Mouse (Mus musculus): Measurements from ENCODE around the gene Phykpl. TPM values are rescaled to one million over a fixed set of nuclear protein-coding genes. Genes with fewer than 3 reads are reported as not detected.
"Not testable (repeated sequence)": the region's sequence is repeated elsewhere in the genome, so short reads cannot be mapped to it uniquely, and the experiment has no call there.

Phykpl gene
- total RNA-seq, 2 experiments from 2014 or later: 15.5 to 17.2 TPM

DNA sequence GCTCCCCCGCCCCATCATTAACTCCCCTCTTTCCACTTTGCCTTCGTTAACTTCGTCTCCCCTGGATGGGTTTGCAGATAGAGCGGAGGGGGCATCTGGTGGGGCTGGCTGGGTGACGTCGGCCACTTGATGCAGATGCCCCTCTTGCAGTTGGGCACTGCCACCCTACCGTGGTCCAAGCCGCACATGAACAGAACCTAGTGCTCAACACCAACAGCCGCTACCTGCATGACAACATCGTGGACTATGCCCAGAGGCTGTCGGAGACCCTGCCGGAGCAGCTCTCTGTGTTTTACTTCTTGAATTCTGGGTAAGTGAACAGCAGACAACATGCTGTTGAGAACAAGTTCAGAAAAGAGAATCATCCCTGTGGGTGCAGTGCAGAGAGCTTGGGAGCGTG is 1.9 kb downstream of the Phykpl start:
- no peak for DNase-seq

DNA sequence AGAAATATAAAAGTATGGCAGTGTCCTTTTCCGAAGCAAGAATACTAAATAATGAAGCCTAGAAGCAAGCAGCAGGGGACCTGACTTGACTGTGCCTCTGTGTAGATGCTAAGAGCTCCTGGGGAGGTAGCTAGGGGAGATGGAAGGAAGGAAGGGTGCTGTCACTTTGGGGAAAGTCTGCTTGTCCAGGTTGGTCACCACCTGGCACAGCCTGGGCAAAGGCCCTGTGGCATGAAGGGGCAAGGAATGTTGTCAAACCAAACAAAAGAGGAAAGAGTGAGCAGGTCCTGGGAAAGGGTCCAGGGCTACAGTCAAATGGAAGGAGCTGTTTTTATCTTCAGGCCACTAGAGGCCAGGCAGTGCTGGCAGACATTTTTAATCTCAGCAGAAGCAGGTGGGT is 2.5 kb downstream of the Phykpl start:
- DNase-seq: no peak

DNA sequence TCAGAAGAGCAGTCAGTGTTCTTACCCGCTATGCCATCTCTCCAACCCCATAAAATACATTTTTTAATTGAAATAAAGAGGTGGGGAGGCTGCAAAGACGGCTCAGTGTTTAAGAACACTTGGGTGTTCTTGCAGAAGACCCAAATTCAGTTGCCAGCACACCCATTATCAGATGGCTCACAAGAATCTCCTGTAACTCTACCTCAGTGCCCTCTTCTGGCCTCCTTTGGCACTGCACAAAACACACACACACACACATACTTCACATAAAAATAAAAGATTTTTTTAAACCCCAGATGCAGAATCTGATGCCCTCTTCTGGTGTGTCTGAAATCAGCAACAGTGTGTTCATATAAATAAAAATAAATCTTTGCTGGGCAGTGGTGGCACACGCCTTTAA is 4.3 kb downstream of the Phykpl start:
- DNase-seq: no peak

DNA sequence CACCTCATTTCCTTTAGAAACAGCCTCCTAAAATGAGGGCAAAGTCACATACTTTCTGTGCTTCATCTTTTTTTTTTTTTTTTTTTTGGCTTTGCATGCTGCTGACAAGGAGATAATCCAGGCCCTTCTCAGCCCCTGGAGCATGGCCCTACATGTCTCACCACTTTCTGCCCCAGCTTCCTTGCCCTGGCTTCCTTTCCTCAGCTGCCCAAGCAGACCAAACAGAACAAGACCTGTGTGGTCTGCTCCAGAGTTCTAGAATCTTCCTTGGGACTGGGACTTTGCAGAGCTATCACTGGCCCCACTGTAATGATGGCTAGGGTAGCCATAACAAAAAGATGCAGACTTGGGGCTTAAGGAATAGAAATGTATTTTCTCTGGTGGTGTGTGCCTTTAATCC is 5.4 kb downstream of the Phykpl start:
- no peak for DNase-seq

DNA sequence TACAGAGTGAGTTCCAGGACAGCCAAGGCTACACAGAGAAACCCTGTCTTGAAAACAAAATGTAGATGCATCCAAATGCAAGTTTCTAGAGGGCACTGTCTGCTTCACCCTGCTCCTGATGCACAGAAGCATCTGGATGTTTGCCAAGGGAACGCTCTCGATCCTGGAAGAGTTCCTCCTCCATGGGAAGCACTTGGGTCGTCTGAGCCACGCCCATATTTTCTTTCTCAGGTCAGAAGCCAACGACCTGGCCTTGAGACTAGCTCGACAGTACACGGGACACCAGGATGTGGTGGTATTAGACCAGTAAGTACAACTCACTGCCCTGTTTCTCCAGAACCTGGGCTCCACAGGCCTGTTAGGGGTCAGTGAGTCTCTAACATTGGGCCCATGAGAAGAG is 6.6 kb downstream of the Phykpl start:
- DNase-seq: no peak

DNA sequence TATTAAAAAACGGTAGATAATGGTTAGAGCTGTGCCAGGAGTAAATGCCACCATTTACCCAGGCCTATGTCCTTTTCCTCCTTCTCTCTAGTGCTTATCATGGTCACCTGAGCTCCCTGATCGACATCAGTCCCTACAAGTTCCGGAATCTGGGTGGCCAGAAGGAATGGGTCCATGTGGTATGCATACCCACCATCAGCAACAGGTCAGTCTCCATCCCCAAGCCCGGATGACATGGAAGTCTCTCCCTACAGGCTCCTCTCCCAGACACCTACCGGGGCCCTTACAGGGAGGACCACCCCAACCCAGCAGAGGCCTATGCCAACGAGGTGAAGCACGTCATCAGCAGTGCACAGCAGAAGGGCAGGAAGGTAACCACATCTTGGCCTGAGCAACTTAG is 7.4 kb downstream of the Phykpl start:
- no peak for DNase-seq

DNA sequence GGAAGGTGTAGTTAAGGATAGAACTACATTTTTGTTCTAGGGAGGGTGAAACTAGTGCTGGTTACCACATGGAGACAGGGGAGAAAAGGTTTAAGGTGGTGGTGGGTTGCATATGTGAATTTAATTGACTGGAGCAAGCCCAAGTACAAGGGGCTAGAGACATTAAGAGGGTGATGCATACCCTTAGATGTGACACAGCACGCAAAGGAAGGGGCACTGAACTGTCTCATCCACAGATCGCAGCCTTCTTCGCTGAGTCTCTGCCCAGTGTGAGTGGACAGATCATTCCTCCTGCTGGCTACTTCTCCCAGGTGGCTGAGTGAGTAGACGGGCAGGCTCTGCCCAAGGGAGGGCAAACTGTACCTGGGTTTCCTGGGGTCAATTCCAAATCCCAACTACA is 8.8 kb downstream of the Phykpl start:
- DNase-seq: no peak

DNA sequence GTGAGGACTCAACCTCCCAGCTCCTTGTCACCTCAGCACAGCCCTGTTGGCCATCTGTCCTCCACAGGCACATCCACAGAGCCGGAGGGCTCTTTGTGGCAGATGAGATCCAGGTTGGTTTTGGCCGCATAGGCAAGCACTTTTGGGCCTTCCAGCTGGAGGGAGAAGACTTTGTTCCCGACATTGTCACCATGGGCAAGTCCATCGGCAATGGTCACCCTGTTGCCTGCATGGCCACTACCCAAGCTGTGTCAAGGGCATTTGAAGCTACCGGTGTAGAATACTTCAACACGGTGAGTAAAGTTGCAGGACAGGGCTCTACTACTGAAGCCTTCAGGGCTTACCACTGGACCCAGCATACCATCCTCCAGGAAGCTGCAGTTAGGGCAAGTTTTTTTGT is 9.3 kb downstream of the Phykpl start:
- DNase-seq: no peak

DNA sequence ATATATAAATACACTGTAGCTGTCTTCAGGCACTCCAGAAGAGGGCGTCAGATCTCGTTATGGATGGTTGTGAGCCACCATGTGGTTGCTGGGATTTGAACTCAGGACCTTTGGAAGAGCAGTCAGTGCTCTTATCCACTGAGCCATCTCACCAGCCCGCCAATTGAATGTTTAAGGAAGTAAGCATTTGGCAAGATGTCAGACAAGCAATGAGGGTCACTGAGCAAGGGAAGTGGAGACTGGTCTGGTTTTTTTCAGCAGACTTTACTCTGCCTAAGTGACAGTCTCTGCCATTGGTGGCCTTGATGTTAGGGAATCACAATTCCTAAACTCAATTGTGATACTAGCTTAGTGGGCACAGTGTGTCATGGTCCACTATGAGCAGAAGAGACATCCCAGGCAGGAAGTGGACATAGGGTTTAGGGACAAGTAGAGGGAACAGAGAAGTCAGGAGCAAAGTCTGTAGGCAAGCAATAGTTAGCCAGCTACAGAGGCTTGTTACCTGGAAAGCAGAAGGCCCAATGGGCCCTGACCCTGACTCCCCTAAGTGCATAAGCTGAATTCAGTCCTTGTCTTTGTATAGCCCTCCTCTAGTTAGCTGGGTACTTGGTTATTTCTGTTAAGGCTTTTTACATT is 10.3 kb downstream of the Phykpl start:
- DNase-seq: no peak

DNA sequence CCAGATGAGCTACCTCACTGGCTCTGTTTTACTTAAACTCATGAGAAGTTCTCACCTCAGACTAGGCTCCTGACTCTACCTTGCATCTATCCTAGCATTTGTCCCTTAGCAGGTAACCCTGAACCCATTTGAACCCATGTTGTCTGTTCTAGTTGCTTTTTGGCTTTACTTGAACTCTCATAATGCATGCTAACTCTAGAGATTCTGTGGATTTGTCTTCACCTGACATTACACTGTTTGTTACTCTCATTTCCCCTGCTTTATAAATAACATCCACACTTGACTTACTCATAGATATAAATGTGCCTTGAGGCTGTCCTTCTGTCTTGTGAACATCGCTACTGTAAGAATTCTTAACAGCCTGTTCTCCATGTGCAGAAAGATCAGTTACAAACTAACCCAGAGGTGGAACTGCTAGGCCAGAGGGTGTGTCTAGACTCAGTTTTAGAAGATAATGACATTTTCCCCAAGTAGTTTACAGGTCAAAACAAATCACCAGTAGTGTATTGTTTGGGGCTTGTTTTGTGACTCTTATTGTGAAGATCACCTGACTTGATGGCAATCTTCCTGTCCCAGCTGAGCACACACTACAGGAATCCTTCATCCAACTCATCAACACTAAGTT is 11.0 kb downstream of the Phykpl start:
- DNase-seq: no peak

DNA sequence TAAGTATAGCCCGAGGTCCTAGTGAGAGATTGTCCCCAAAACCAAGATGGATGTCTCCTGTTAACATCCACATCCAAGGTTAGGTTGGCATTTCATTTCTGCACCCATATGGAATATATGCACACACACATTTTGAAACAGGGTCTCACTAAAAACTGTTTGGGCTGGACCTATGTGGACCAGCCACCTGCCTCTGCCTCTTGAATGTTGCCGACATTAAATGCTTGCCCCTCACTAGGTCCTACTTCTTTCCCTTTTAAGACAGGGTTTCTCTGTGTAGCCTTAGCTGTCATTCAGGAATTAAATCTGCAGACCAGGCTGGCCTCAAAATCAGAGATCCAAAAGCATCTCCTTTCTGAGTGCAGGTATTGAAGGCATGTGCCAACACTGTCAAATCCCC is 13.0 kb downstream of the Phykpl start:
- no peak for DNase-seq

DNA sequence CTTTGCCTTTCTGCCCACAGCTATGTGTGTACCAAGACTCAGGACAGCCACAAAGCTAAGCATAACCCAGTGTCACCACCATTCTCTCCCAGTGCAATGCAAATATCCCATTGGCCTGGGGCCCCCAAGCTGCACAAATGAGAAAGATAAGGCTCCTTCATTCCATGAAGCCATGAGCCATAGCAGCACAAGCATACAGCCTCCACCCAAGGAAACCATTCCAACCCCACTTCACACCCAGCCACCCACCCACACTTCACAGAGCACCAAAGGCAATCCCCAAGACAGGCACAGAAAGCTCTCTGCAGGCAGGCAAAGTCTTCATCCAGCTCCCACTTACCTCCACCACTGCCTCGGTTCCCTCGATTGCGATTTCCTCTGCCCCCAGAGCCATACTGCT is 17.7 kb downstream of the Phykpl start:
- no peak for DNase-seq

DNA sequence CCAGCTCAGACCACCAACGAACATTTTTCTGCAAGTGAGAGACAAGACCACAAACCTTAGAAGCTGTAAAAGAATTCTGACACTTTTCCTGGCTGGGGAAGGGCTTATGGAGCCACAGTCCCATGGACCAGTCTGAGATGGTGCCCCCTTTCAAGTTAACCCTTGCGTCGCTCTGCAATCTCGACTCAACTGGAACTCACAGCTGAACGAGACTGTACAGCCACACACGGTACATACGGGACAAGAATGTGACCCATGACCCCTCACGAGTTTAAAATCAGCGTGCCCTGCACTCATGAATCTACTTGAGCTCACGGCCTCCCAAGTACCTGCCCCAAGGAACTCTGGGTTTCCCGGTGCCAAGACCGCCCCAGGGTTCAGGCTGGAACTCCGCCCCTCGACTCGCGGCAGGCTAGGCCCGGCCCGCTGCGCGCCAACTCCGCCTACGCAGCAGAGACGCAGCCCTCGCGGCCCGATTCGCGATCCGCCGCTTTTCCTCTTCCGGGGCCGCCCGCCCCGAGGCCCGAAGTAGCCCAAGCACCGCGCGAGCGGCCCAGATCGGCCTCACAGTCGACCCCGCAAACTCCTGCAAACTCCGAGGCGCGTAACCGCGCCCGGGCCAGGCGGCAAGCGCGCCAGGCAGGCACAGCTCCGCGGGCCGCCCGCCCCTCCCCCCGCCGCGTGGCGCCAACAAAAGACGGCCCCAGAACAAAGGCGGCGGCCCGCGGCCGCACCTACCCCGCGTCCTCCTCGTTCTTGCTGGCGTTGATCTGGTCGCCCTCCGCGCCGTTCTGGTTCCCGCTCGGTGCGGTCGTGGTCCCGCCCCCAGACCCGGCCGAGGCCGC is 21.3 kb downstream of the Phykpl start:
- DNase-seq: peak; percentile 89

DNA sequence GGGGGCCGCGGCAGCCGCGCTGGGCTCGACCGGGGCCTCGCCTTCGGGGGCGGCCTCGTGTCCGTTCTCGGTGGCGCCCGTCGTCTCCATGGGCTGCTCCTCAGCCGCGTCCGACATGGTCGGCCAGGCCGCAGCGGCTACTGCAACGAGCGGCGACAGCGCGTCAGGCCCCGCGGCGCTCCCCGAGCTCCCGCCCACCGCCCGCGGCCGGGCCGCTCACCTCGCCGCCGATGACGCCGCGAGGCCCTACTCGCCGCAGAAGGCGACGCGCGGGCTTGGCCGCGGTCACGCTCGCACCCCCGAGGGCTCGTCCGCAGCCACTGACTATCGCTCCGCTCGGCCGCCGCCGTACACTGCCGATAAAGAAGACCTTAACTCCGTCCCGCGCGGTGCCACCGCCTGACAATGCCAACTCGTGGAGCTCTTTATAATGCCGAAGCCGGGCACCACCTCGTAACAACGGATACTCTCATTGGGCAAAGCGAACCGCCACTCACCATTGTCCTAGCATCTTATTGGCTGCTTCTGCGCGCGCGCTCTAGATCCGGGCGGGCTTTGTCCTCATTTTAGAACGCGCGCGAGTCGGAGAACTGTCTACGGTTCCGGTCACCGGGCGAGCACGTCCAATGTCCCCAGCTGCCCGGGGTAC is 22.0 kb downstream of the Phykpl start, which contains the start of gene Hnrnpab:
TSS of gene Hnrnpab (minus strand) at position 401 of the 649 bp plus-strand sequence.
- DNase-seq: peak; percentile 95

DNA sequence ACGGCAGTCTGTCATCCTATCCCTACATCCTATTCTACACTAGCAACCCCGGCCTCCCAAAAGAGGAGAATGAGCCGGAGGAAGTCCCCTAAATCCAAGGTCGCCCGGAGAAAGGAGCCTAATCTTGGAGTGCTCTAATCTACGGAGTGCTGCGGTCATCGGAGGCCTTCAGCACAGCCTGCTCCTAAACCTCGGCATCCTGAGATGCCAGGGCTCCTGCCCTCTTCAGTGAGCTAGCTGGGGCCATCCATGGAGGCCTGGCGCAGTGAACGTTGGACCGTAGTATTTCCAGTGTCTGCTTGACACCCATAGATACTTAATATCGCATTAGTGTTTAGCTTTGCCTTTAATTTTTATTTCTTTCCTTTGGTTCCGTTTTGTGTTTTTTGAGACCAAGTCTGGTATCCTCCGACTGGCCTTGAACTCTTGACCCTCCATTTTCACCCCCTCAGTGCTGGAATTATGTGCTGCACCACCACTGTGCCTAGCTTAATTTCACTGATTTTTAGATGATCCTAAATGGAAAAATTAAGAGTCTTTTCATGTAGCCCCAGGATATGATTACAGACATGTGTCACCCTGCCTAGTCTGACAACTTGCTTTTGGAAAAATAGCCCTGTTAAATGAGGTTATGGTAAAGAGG is 22.7 kb downstream of the Phykpl start:
- DNase-seq: no peak

DNA sequence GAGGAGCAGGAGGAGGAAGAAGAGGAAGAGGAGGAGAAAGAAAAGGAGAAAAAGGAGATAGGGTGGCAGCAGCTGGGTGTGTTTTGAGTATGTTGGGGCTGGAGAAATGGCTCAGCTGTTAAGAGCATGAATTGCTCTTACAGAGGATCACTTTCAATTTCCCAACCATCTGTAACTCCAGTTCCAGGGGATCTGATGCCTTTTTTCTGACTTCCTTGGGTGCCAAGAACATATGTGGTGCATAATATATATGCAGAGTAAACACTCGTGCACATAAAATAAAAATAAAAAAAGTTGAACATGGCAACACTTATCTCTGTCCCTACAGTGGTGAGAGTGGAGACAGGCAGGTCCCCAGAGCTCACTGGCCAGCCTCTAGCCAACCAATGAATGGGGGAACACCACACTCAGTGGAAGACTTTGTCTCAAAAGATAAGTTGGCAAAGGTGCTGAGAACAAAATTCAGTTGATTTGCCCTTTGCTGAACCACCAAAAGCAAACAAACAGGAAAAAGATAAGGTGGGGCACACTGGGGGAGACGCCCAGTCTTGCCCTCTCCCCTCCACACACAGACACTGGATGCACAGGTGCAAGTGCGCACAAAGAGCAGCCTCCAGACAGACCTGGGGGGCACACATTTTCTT is 24.8 kb downstream of the Phykpl start:
- DNase-seq: no peak

DNA sequence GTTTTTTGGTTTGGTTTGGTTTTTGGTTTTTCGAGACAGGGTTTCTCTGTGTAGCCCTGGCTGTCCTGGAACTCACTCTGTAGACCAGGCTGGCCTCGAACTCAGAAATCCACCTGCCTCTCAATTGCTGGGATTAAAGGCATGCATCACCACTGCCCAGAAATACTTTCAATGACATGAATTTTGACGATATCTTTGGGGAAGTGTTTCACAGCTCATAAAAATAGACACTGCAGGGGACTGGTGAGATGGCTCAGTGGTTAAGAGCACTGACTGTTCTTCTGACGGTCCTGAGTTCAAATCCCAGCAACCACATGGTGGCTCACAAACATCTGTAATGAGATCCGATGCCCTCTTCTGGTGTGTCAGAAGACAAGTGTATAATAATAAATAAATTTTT is 25.4 kb downstream of the Phykpl start:
- DNase-seq: not testable (repeated sequence)

DNA sequence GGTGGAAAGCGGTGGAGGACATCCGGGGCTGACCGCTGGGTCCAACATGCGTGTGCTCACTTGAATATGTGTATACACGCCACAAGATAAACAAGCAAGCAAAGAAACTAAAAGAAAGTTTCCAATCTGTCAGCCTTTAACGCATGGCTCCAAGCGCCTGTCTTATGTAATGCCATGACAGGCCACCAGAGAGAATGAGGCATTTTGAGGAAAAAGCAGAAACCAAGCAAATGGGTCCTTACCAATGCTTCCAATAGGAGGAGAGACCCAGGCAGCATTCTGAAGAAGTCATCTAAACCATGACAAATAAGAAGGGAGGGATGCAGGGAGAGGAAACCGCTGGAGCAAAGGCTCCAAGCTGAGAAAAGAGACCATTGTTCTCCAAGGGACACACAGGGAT is 29.7 kb downstream of the Phykpl start:
- DNase-seq: no peak

DNA sequence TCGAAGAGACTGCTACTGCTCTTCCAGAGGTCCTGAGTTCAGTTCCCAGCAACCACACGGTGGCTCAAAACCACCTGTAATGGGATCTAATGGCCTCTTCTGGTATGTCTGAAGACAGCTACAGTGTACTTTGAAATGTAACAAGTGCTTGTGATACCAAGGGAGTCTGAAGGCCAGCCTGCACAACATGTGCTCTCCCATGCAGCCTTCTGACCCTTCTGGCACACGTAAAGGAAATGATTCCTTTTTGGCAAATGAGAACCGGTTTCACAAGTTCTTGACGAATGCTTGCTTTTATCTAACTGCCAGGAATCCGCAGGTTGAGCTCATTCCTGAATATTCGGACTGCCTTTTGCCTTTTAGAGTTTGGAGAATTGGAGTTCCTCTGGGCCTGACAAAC is 30.6 kb downstream of the Phykpl start:
- DNase-seq: no peak

DNA sequence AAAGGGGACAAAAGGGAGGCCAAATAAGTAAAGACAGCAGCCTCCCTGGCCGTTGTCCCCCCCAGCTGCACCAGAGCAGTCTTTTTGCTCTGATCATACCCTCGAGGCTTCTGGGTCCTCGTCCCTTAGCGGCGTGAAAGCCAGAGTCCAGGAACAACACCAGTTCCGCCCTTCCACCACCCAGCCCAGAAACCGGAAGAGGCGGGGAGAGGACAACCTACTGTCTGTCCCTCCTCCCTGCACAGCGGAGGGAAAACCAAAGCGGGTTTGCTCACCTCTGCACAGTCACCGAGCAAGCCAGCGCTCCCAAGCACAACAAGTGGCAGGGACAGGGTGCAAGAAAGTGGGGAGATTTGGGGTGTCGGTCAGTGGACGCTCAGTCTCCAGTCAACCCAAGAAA is 31.0 kb downstream of the Phykpl start:
- peak; percentile 73 for DNase-seq

DNA sequence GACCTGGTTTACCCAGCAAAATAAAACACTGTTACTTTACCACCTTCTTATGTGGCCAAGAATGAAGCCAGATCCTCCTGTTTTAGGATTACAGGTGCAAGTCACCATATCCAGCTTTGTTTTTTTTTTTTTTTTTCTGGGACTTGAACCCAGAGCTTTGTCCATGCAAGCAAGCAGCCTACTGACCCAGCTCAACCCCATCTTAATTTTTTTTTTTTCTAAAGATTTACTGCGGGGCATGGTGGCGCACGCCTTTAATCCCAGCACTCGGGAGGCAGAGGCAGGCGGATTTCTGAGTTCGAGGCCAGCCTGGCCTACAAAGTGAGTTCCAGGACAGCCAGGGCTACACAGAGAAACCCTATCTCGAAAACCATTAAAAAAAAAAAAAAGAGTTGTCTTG is 31.6 kb downstream of the Phykpl start:
- not testable (repeated sequence) for DNase-seq

DNA sequence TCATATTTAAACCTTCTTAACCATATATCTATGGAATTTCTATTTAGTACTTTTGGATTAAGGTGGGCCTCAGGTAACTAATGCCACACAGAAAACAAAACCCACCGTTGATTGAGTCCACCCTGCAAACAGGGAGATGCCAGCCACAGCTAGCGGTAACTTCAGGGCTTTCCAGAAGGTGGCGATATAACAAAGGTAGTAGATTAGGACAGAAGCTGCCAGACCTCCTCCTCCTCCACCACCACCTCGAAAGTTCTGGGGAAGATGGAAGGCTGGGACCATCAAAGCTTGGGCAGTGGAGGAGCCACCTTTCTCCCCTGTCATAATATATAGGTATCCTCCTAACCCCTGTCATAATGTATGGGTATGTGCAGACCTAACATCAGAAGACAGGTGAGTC is 33.1 kb downstream of the Phykpl start:
- peak; percentile 48 for DNase-seq

Measured in gastrocnemius, postnatal 25 days (tissue).